Mouse (Mus musculus): ENCODE data around the gene Btn1a1. TPM values are rescaled to one million over a fixed set of nuclear protein-coding genes. Genes with fewer than 3 reads are reported as not detected.

The Btn1a1 gene
- not detected for total RNA-seq (2018; cell fraction: chromatin; rRNA removed)
- total RNA-seq (2018; cell fraction: cytosol; rRNA removed), result not detected
- not detected for total RNA-seq (2018; cell fraction: nucleus; rRNA removed)
- polyA plus RNA-seq (2018), result not detected in 3 replicates

- Histone ChIP-seq H3K36me3 (ENCODE audit: inconsistent target) (no peaks in the 10 kb centered on the region), H3K4me3 (ENCODE audit: inconsistent target) (peak within 1 kb of the TSS; percentile 39), H3K27ac (no peak within 1 kb of the TSS), H3K79me2 (ENCODE audit: inconsistent target) (no peaks in the 10 kb centered on the region)
- WGBS (ENCODE audit: missing documents), result 5% methylated on average over 7 of the region's 7 CpGs
Observed at GRCm38 (mm10) chr13:23465600-23466109, at the start of gene Btn1a1. Gene Btn1a1 (minus strand): TSS chr13:23465901.

- 80% methylated on average over 5 of the region's 5 CpGs for WGBS (ENCODE audit: missing documents)
- Histone ChIP-seq H3K4me3 (ENCODE audit: inconsistent target) (no peak overlapping the region), H3K27ac (no peak overlapping the region), H3K36me3 (ENCODE audit: inconsistent target) (no peaks in the 10 kb centered on the region), H3K79me2 (ENCODE audit: inconsistent target) (no peaks in the 10 kb centered on the region)
Observed at GRCm38 (mm10) chr13:23515281-23515680, 49.6 kb upstream of the Btn1a1 start.

GRCm38 (mm10) chr13:23513517-23513916 is 47.8 kb upstream of the Btn1a1 start:
- 100% methylated on average over 1 of the region's 1 CpGs for WGBS (ENCODE audit: missing documents)
- Histone ChIP-seq H3K4me3 (ENCODE audit: inconsistent target) (no peak overlapping the region), H3K79me2 (ENCODE audit: inconsistent target) (no peaks in the 10 kb centered on the region), H3K36me3 (ENCODE audit: inconsistent target) (no peaks in the 10 kb centered on the region), H3K27ac (no peak overlapping the region)

- H3K79me2 ChIP-seq (ENCODE audit: inconsistent target), result no peaks in the 10 kb centered on the region
- H3K36me3 ChIP-seq (ENCODE audit: inconsistent target), result no peaks in the 10 kb centered on the region
- WGBS (ENCODE audit: missing documents), result 69% methylated on average over 1 of the region's 1 CpGs
- H3K4me3 ChIP-seq (ENCODE audit: inconsistent target), result no peak overlapping the region
- no peak overlapping the region for H3K27ac ChIP-seq
Observed at GRCm38 (mm10) chr13:23510127-23510526, 44.4 kb upstream of the Btn1a1 start.

GRCm38 (mm10) chr13:23506819-23507515 is 41.3 kb upstream of the Btn1a1 start:
- Histone ChIP-seq H3K27ac (no peak overlapping the region), H3K36me3 (ENCODE audit: inconsistent target) (no peaks in the 10 kb centered on the region), H3K4me3 (ENCODE audit: inconsistent target) (no peak overlapping the region), H3K79me2 (ENCODE audit: inconsistent target) (no peaks in the 10 kb centered on the region)
- 83% methylated on average over 12 of the region's 14 CpGs for WGBS (ENCODE audit: missing documents)

- Histone ChIP-seq H3K79me2 (ENCODE audit: inconsistent target) (no peaks in the 10 kb centered on the region), H3K4me3 (ENCODE audit: inconsistent target) (no peak overlapping the region), H3K27ac (no peak overlapping the region), H3K36me3 (ENCODE audit: inconsistent target) (no peaks in the 10 kb centered on the region)
- WGBS (ENCODE audit: missing documents), result 57% methylated on average over 13 of the region's 13 CpGs
Observed at GRCm38 (mm10) chr13:23506351-23506750, 40.6 kb upstream of the Btn1a1 start.

GRCm38 (mm10) chr13:23505662-23506345 is 40.1 kb upstream of the Btn1a1 start:
- Histone ChIP-seq H3K27ac (no peak overlapping the region), H3K4me3 (ENCODE audit: inconsistent target) (no peak overlapping the region), H3K36me3 (ENCODE audit: inconsistent target) (no peaks in the 10 kb centered on the region), H3K79me2 (ENCODE audit: inconsistent target) (no peaks in the 10 kb centered on the region)
- 67% methylated on average over 13 of the region's 14 CpGs for WGBS (ENCODE audit: missing documents)

GRCm38 (mm10) chr13:23503797-23504196 is 38.1 kb upstream of the Btn1a1 start:
- Histone ChIP-seq H3K4me3 (ENCODE audit: inconsistent target) (no peak overlapping the region), H3K79me2 (ENCODE audit: inconsistent target) (no peaks in the 10 kb centered on the region), H3K27ac (no peak overlapping the region), H3K36me3 (ENCODE audit: inconsistent target) (no peaks in the 10 kb centered on the region)
- WGBS (ENCODE audit: missing documents), result 21% methylated on average over 9 of the region's 9 CpGs

- WGBS (ENCODE audit: missing documents), result 83% methylated on average over 4 of the region's 4 CpGs
- H3K79me2 ChIP-seq (ENCODE audit: inconsistent target), result no peaks in the 10 kb centered on the region
- no peak overlapping the region for H3K4me3 ChIP-seq (ENCODE audit: inconsistent target)
- no peak overlapping the region for H3K27ac ChIP-seq
- H3K36me3 ChIP-seq (ENCODE audit: inconsistent target), result no peaks in the 10 kb centered on the region
Observed at GRCm38 (mm10) chr13:23502916-23503315, 37.2 kb upstream of the Btn1a1 start.

GRCm38 (mm10) chr13:23502031-23502567 is 36.4 kb upstream of the Btn1a1 start:
- WGBS (ENCODE audit: missing documents), result 83% methylated on average over 9 of the region's 9 CpGs
- no peaks in the 10 kb centered on the region for H3K36me3 ChIP-seq (ENCODE audit: inconsistent target)
- no peaks in the 10 kb centered on the region for H3K79me2 ChIP-seq (ENCODE audit: inconsistent target)
- no peak overlapping the region for H3K4me3 ChIP-seq (ENCODE audit: inconsistent target)
- no peak overlapping the region for H3K27ac ChIP-seq

GRCm38 (mm10) chr13:23501511-23501910 is 35.8 kb upstream of the Btn1a1 start:
- no peaks in the 10 kb centered on the region for H3K79me2 ChIP-seq (ENCODE audit: inconsistent target)
- H3K4me3 ChIP-seq (ENCODE audit: inconsistent target), result no peak overlapping the region
- no peaks in the 10 kb centered on the region for H3K36me3 ChIP-seq (ENCODE audit: inconsistent target)
- H3K27ac ChIP-seq, result no peak overlapping the region
- WGBS (ENCODE audit: missing documents), result 64% methylated on average over 5 of the region's 5 CpGs

- 20% methylated on average over 17 of the region's 17 CpGs for WGBS (ENCODE audit: missing documents)
- no peak overlapping the region for H3K4me3 ChIP-seq (ENCODE audit: inconsistent target)
Observed at GRCm38 (mm10) chr13:23500424-23501200, 34.9 kb upstream of the Btn1a1 start.

GRCm38 (mm10) chr13:23499943-23500342 is 34.2 kb upstream of the Btn1a1 start:
- no peaks in the 10 kb centered on the region for H3K36me3 ChIP-seq (ENCODE audit: inconsistent target)
- no peak overlapping the region for H3K4me3 ChIP-seq (ENCODE audit: inconsistent target)
- H3K27ac ChIP-seq, result no peak overlapping the region
- H3K79me2 ChIP-seq (ENCODE audit: inconsistent target), result no peaks in the 10 kb centered on the region
- 77% methylated on average over 7 of the region's 7 CpGs for WGBS (ENCODE audit: missing documents)

More at GRCm38 (mm10) chr13:23500424-23501200, 34.9 kb upstream of the Btn1a1 start:
- no peaks in the 10 kb centered on the region for H3K36me3 ChIP-seq (ENCODE audit: inconsistent target)
- no peaks in the 10 kb centered on the region for H3K79me2 ChIP-seq (ENCODE audit: inconsistent target)
- H3K27ac ChIP-seq, result no peak overlapping the region

GRCm38 (mm10) chr13:23498653-23499052 is 33.0 kb upstream of the Btn1a1 start:
- WGBS (ENCODE audit: missing documents), result 55% methylated on average over 10 of the region's 10 CpGs

More at GRCm38 (mm10) chr13:23498653-23499052, 33.0 kb upstream of the Btn1a1 start:
- no peaks in the 10 kb centered on the region for H3K36me3 ChIP-seq (ENCODE audit: inconsistent target)
- no peaks in the 10 kb centered on the region for H3K79me2 ChIP-seq (ENCODE audit: inconsistent target)
- H3K4me3 ChIP-seq (ENCODE audit: inconsistent target), result no peak overlapping the region
- no peak overlapping the region for H3K27ac ChIP-seq
